Mouse (Mus musculus): ENCODE data around the gene Mfsd6.

DNA sequence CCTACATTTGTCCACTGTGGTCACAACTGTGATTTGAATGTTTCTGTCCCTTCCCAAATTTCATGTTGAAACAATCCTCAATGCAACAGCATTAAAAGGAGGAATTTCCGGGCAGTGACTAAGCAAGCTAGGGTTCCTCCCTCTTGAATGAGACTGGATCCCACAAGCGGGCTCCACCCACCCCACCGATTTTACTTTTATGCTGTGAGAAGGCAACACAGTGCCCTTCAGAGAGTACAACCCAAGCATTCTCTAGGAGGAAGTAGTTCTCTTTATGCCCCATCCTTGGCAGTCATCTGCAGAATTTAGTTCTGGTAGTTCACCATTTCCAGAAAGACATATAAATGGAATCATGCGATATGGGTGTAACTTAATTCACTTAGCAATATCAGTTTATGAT lies 6.9 kb upstream of the Mfsd6 start:
- TF ChIP-seq CTCF (IDR thresholded peaks at IDR 0.05; ENCODE audit: low read depth, low read length) (no peak), GATA1 (IDR thresholded peaks at IDR 0.05; ENCODE audit: borderline replicate concordance, low read length) (no peak), GATA2 (IDR thresholded peaks at IDR 0.05; ENCODE audit: borderline replicate concordance, low read depth, low read length) (no peak), POLR2AphosphoS5 (IDR thresholded peaks at IDR 0.05; ENCODE audit: insufficient replicate concordance, low read depth, low read length) (no peak), TAL1 (conservative IDR thresholded peaks at IDR 0.05; ENCODE audit: low read depth, low read length) (no peak)
